Mouse (Mus musculus) stomach, embryonic 16.5 days (tissue): ENCODE results near the gene Slk. TPM values are rescaled to one million over a fixed set of nuclear protein-coding genes. Genes with fewer than 3 reads are reported as not detected.
A peak's percentile ranks its signal among the peaks of the same experiment; 100 is the strongest.

Experiments
- ATAC-seq: fragments of 200-750 bp; cut with Nextera tagmentation; 2 replicates; pipeline ENCODE4 v1.8.0; 2017; ENCODE audit warnings: moderate number of reproducible peaks, moderate TSS enrichment; ENCODE audit not compliant: insufficient read depth, low FRiP score
- H3K27ac ChIP-seq: fragments of 300-500 bp; sonication (generic); 2 replicates; pipeline ENCODE4 v1.5.1; 2014; ENCODE audit warnings: low read length
- H3K27me3 ChIP-seq: fragments of 300-500 bp; sonication (generic); 2 replicates; pipeline ENCODE4 v1.6.1; 2014; ENCODE audit warnings: low read length, control low read depth, mixed read lengths; ENCODE audit not compliant: control insufficient read depth, insufficient read depth
- H3K36me3 ChIP-seq: fragments of 300-500 bp; sonication (generic); 2 replicates; pipeline ENCODE4 v1.6.1; 2014; ENCODE audit warnings: low read length; ENCODE audit not compliant: control insufficient read depth, insufficient read depth
- H3K4me1 ChIP-seq: fragments of 300-500 bp; sonication (generic); 2 replicates; pipeline ENCODE4 v1.6.1; 2014; ENCODE audit warnings: low read length, control low read depth, mixed read lengths; ENCODE audit not compliant: control insufficient read depth, insufficient read depth
- H3K4me2 ChIP-seq: fragments of 300-500 bp; sonication (generic); 2 replicates; pipeline ENCODE4 v1.6.1; 2014; ENCODE audit warnings: low read depth, low read length, mixed read lengths
- H3K4me3 ChIP-seq: fragments of 300-500 bp; sonication (generic); replicated peaks from 2 replicates; pipeline ENCODE4 v1.5.1; 2014; ENCODE audit warnings: mild to moderate bottlenecking, low read length
- H3K9ac ChIP-seq: fragments of 300-500 bp; sonication (generic); 2 replicates; pipeline ENCODE4 v1.6.1; 2014; ENCODE audit warnings: low read length
- H3K9me3 ChIP-seq: fragments of 300-500 bp; sonication (generic); replicated peaks from 2 replicates; pipeline ENCODE4 v1.6.1; 2016; ENCODE audit warnings: low read length, control low read depth; ENCODE audit not compliant: control insufficient read depth
- WGBS: fragments of 180-500 bp; shearing (Covaris S2); extraction: QIAGEN DNeasy Blood & Tissue Kit; methylation state at CpG from one replicate; pipeline ENCODE4 v1.1.7; 2014; 5-methylcytosine and 5-hydroxymethylcytosine counted together
- polyA plus RNA-seq: library from polyadenylated mRNA; unstranded; fragments of >200 nt; fragmentation: Nextera tagmentation; extraction: Ambion mirVana; gene quantifications from 2 replicates; pipeline ENCODE4 v1.2.1, GENCODE M21; 2015

The Slk gene
- polyA plus RNA-seq = 18.0 and 18.8 TPM in 2 replicates

DNA sequence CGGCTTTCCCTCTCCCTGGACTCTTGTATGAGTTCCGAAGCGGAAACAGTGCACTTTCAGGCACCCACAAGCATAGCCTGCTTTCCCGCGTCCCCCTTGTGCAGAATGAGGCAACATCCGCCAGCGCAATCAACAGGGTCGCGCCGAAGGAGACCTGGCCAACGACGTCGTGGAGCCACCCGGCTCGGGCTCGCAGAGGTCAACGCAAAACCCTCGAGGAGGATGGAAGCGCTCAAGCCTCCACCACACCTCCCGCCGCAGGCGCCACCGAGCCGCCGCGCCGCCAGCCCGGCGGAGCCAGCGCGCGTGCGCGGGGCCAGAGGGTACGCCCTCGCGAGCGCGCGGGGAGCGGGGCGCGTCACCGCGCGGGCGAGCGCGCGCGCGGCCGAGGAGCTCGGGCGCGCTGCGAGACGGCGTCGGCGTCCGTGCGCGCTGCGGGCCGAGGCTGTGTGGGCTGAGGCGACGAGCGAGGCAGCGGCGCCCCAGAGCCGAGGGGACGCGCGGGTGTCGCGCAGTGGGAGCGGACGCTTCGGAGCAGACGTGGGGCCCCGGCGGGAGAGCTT is at the start of gene Slk:
TSS of gene Slk (plus strand) at position 454 of the 563 bp plus-strand sequence.
- H3K36me3 ChIP-seq = no peaks in the 10 kb centered on the region
- ATAC-seq = peak; percentile 88
- H3K27ac ChIP-seq = peak within 1 kb of the TSS; percentile 96
- H3K27me3 ChIP-seq = no peaks in the 10 kb centered on the region
- peaks cover 4% of the 10 kb centered on the region; the same call in 1 of the 2 replicates for H3K4me1 ChIP-seq
- H3K9ac ChIP-seq = peak within 1 kb of the TSS; percentile 99
- H3K4me2 ChIP-seq = peak within 1 kb of the TSS; percentile 60
- peak within 1 kb of the TSS; percentile 67 for H3K4me3 ChIP-seq
- no peaks in the 10 kb centered on the region for H3K9me3 ChIP-seq
- under 1% methylated on average over 70 of the region's 83 CpGs for WGBS

DNA sequence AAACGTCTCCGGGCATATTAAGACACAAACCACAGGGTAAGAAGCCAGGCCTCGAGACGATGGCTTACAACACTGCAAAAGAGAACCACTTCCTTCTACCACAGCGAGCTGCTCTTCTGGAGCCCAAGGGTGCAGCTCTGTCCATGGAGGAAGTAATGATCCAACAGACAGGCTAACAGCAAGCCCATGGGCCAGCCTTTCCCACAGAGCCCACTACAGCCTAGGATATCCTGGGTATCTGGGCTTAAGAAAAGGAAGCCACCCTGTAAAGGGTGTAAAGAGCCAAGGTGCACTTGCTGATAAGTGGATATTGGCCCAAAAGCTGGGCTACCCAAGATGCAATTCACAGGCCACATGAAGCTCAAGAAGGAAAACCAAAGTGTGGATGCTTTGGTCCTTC is 48.2 kb upstream of the Slk start:
- ATAC-seq = no peak
- WGBS = 87% methylated on average over 5 of the region's 5 CpGs
- H3K36me3 ChIP-seq = peaks cover 7% of the 10 kb centered on the region; the same call in 1 of the 2 replicates
- H3K4me2 ChIP-seq = no peak overlapping the region
- peaks cover 4% of the 10 kb centered on the region; the same call in 1 of the 2 replicates for H3K9me3 ChIP-seq
- H3K4me1 ChIP-seq = peaks cover 11% of the 10 kb centered on the region
- H3K9ac ChIP-seq = no peak overlapping the region
- no peaks in the 10 kb centered on the region for H3K27me3 ChIP-seq
- no peak overlapping the region for H3K27ac ChIP-seq
- no peak overlapping the region for H3K4me3 ChIP-seq

DNA sequence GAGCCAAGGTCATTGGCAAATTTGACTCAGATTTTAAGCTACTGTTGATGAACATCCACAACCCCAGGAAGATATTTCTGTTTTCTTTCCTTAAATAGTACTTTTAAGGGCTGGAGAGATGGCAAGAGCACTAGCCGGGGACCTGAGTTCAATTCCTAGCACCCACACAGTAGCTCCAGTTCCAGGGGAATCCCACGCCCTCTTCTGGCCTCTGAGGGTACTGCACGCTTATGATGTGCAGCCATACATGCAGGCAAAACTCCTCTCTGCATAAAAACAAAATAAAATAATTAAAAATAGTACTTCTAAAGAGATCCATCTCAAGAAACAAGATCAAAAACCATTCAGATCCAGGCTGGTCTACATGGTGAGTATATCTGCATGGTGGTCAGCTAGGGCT is 47.0 kb upstream of the Slk start:
- Histone ChIP-seq H3K4me3 (no peak overlapping the region), H3K27me3 (no peaks in the 10 kb centered on the region)

DNA sequence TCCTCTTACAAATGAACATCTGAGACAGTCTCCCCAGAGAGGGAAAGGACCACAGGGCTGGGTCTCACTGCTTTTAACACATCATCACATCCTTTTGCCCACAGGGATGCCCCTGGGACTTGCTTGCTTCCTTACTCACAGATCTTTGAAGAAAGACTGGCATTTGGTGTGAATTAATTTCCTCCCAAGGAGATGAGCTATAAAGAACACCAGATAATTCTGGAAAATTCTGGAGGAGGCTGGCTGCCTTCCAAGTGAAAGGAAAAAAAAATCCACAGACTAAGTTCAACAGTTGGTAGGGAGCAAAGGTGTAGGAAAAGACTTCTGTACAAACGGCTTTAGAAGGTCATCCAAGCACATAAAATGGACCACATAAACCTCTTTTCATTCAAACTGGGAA is 45.3 kb upstream of the Slk start:
- no peak overlapping the region for H3K9ac ChIP-seq
- no peak overlapping the region for H3K27ac ChIP-seq
- peaks cover 4% of the 10 kb centered on the region; the same call in 1 of the 2 replicates for H3K9me3 ChIP-seq
- no peak overlapping the region for H3K4me3 ChIP-seq
- H3K36me3 ChIP-seq = peaks cover 7% of the 10 kb centered on the region; the same call in 1 of the 2 replicates
- no peak for ATAC-seq
- no peaks in the 10 kb centered on the region for H3K27me3 ChIP-seq
- WGBS = 58% methylated on average over 1 of the region's 1 CpGs
- H3K4me2 ChIP-seq = no peak overlapping the region
- peaks cover 33% of the 10 kb centered on the region for H3K4me1 ChIP-seq

More for the DNA sequence above, 47.0 kb upstream of the Slk start:
- ATAC-seq = no peak
- H3K9ac ChIP-seq = no peak overlapping the region
- H3K4me2 ChIP-seq = no peak overlapping the region
- H3K36me3 ChIP-seq = peaks cover 7% of the 10 kb centered on the region; the same call in 1 of the 2 replicates
- WGBS = 87% methylated on average over 3 of the region's 3 CpGs
- H3K4me1 ChIP-seq = peaks cover 16% of the 10 kb centered on the region
- peaks cover 4% of the 10 kb centered on the region; the same call in 1 of the 2 replicates for H3K9me3 ChIP-seq
- no peak overlapping the region for H3K27ac ChIP-seq

DNA sequence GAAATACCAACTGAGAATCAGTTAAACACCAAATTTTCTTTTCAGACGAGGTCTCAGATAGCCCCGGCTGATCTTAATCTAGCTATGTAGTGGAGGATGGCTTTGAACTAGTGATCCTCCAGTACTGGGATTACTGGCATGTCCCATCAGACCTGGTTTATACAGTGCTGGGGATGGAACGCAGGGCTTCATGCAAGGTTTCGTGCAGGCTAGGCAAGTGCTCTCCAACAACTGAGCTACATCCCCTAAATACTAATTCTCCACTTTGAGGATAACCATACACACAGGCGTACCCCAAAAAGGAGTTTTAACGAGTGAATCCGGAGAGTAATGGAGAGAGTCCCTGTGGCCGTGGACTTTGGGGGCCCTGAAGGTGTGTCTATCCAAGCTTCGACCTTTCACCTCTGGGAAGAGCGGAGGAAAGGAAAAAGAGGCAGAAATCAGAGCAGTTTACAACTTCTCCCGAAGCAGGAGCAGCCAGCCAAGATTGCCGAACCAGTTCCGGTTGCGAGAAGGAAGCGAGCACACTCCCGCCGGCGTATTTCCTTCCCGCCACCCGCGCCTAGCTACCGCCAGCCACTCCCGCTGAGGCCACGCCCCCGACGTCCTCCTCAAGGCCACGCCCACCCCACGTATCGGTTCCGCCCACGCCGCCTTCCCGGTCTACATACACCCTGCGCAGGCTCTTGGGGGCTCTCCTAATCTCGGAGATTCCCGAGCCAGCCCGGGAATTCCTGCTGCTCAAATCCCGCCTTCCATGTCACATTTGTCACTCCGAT is 42.8 kb upstream of the Slk start:
- ATAC-seq = peak; percentile 96
- 3% methylated on average over 38 of the region's 39 CpGs for WGBS

DNA sequence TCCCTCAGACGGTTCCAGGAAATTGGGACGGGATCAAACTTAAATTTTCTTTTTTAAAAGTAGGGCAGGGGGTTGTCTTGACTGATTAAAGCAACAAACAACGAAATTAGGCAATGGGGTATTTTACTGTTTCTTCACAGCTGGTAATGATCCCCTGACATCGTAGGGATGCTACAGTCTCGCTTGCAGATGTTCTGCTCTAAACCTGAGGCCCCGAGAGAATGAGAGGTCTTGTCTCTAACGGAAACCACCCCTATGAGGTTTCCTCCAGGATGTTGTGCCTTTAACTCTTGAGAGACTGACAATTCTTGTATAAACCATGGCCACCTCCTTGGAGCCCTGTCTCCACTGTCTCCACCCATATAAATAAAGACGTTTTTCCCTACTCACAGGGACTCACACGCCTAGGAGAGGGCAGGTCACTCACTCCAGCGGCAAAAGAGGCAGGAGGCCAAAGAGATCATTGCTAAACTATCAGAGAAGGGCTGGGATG is 42.1 kb upstream of the Slk start, which contains the start of gene Stn1:
TSS of gene Stn1 (minus strand) at position 208 of the 493 bp plus-strand sequence.
- Histone ChIP-seq H3K36me3 (peaks cover 7% of the 10 kb centered on the region; the same call in 1 of the 2 replicates), H3K4me2 (peak within 1 kb of the TSS; percentile 61), H3K27me3 (no peaks in the 10 kb centered on the region), H3K4me3 (peak within 1 kb of the TSS; percentile 65), H3K9me3 (peaks cover 4% of the 10 kb centered on the region; the same call in 1 of the 2 replicates), H3K4me1 (peaks cover 34% of the 10 kb centered on the region), H3K27ac (peak within 1 kb of the TSS; percentile 94), H3K9ac (peak within 1 kb of the TSS; percentile 86)
- ATAC-seq = peak; percentile 51; the same call in 1 of the 2 replicates
- WGBS = 1% methylated on average over 10 of the region's 10 CpGs

More for the DNA sequence above, 42.8 kb upstream of the Slk start:
- Histone ChIP-seq H3K27me3 (no peaks in the 10 kb centered on the region), H3K9ac (peak overlapping the region; percentile 86), H3K36me3 (peaks cover 7% of the 10 kb centered on the region; the same call in 1 of the 2 replicates), H3K4me2 (peak overlapping the region; percentile 61), H3K4me3 (peak overlapping the region; percentile 65), H3K4me1 (peaks cover 34% of the 10 kb centered on the region), H3K27ac (peak overlapping the region; percentile 94), H3K9me3 (peaks cover 4% of the 10 kb centered on the region; the same call in 1 of the 2 replicates)

DNA sequence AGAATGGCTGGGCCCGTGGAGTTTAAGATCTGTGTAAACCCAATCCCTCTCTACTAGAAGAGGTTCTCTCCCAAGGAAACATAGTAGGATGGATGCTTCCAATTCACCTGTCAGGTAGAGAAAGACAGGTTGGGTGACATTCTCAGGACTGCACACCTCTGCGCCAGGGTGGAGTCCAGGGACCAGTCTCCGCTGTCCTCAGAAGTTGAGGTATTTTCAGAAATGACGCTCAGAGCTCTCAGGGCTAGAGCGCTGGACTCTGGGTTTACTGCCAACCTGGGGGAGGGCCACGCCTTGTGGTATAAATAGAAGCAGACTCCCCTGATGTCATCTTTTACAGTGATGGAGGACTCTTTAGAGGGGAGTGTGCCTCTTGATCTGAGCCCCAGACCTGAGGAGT is 41.6 kb upstream of the Slk start:
- peaks cover 34% of the 10 kb centered on the region for H3K4me1 ChIP-seq
- no peaks in the 10 kb centered on the region for H3K27me3 ChIP-seq
- peak overlapping the region; percentile 59; the same call in 1 of the 2 replicates for H3K9ac ChIP-seq
- WGBS = 54% methylated on average over 6 of the region's 6 CpGs
- H3K36me3 ChIP-seq = 0 out of 2 replicates have a peak, but pooled peaks cover 1% of the 10 kb centered on the region
- no peaks in the 10 kb centered on the region for H3K9me3 ChIP-seq
- 0 out of 2 replicates have a peak, but pooled peaks have one; percentile 4 for ATAC-seq
- peak overlapping the region; percentile 61 for H3K4me2 ChIP-seq
- peak overlapping the region; percentile 65; the same call in 1 of the 2 replicates for H3K4me3 ChIP-seq
- peak overlapping the region; percentile 85 for H3K27ac ChIP-seq

DNA sequence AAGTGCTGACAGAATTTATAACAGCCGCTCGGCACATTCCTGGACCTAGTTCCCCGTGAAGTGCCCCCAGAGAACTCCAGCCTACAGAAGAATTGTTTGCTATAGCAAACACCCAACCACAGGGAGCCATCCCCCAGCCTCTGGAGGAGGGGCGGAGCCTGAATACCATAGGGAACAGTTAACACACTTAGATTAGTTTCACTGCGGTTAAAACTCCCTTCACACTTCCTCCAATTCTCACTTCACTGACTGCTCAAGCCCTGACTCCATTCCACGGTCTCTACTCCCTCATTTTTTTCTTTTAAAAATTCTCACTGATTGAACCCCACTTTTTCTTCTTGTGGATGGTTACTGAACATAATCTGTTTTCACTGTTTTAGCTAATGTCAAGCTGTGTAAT is 40.7 kb upstream of the Slk start:
- H3K4me2 ChIP-seq = 0 out of 2 replicates have a peak overlapping the region, but pooled peaks have one; percentile 7
- peak overlapping the region; percentile 52; the same call in 1 of the 2 replicates for H3K9ac ChIP-seq
- peaks cover 34% of the 10 kb centered on the region for H3K4me1 ChIP-seq
- no peaks in the 10 kb centered on the region for H3K9me3 ChIP-seq
- no peak overlapping the region for H3K4me3 ChIP-seq
- H3K36me3 ChIP-seq = no peaks in the 10 kb centered on the region
- peak; percentile 18; the same call in 1 of the 2 replicates for ATAC-seq
- H3K27me3 ChIP-seq = no peaks in the 10 kb centered on the region
- peak overlapping the region; percentile 85 for H3K27ac ChIP-seq
- 6% methylated on average over 6 of the region's 6 CpGs for WGBS
